Mouse (Mus musculus): ENCODE results near the gene Trim23. TPM values are rescaled to one million over a fixed set of nuclear protein-coding genes. Genes with fewer than 3 reads are reported as not detected.
A peak's percentile ranks its signal among the peaks of the same experiment; 100 is the strongest.
"Not testable (repeated sequence)": the region's sequence is repeated elsewhere in the genome, so short reads cannot be mapped to it uniquely, and the experiment has no call there.

Trim23 gene
- polyA plus RNA-seq, 1 experiment from 2014 or later: 28.4 TPM

- H3K4me2 ChIP-seq: peak within 1 kb of the TSS; percentile 84
- peaks cover 19% of the 10 kb centered on the region for H3K4me1 ChIP-seq
- peak within 1 kb of the TSS; percentile 90 for H3K4me3 ChIP-seq
- H3K9ac ChIP-seq: peak within 1 kb of the TSS; percentile 89
- H3K27me3 ChIP-seq: no peaks in the 10 kb centered on the region
- H3K9me3 ChIP-seq (replicated peaks): no peaks in the 10 kb centered on the region
- H3K27ac ChIP-seq: peak within 1 kb of the TSS; percentile 65
- ATAC-seq: peak; percentile 93
- 1% methylated on average over 32 of the region's 32 CpGs for WGBS
- H3K36me3 ChIP-seq (ENCODE audit: poor library complexity, severe bottlenecking): peaks cover 12% of the 10 kb centered on the region
Measured at GRCm38 (mm10) chr13:104177796-104178649, 574 bp upstream of the Trim23 start, which contains the start of gene Trappc13. Gene Trappc13, minus strand, starts transcription at chr13:104178469.

- Histone ChIP-seq H3K27ac (peak overlapping the region; percentile 63; the same call in 1 of the 2 replicates), H3K36me3 (ENCODE audit: poor library complexity, severe bottlenecking) (peaks cover 24% of the 10 kb centered on the region), H3K27me3 (no peaks in the 10 kb centered on the region), H3K4me2 (peak overlapping the region; percentile 63), H3K9me3 (replicated peaks) (no peaks in the 10 kb centered on the region), H3K4me1 (peaks cover 19% of the 10 kb centered on the region), H3K4me3 (peak overlapping the region; percentile 90), H3K9ac (peak overlapping the region; percentile 89)
- 0 out of 2 replicates have a peak, but pooled peaks have one; percentile 1 for ATAC-seq
- 20% methylated on average over 13 of the region's 13 CpGs for WGBS
Measured at GRCm38 (mm10) chr13:104179176-104179888, 735 bp downstream of the Trim23 start.

- ATAC-seq: no peak
Measured at GRCm38 (mm10) chr13:104187357-104187756, 8.8 kb downstream of the Trim23 start.

DNA sequence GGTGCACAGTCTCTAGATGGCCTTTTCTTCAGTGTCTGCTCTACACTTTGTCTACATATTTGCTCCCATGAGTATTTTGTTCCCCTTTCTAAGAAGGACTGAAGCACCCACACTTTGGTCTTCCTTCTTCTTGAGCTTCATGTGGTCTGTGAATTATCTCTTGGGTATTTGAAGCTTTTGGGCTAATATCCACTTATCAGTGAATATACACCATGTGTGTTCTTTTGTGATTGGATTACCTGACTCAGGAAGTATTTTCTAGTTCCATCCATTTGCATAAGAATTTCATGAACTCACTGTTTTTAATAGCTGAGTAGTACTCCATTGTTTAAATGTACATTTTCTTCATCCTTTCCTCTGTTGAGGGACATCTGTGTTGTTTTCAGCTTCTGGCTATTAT is 17.3 kb downstream of the Trim23 start:
- ATAC-seq; H3K9me3 ChIP-seq (replicated peaks); H3K27me3 ChIP-seq; H3K9ac ChIP-seq; H3K4me3 ChIP-seq; H3K27ac ChIP-seq; H3K4me1 ChIP-seq; H3K4me2 ChIP-seq: not testable (repeated sequence)
- H3K36me3 ChIP-seq (ENCODE audit: poor library complexity, severe bottlenecking): peaks cover 46% of the 10 kb centered on the region

More at GRCm38 (mm10) chr13:104187357-104187756, 8.8 kb downstream of the Trim23 start:
- H3K4me3 ChIP-seq: no peak overlapping the region
- no peaks in the 10 kb centered on the region for H3K9me3 ChIP-seq (replicated peaks)
- WGBS: 89% methylated on average over 4 of the region's 4 CpGs
- no peak overlapping the region for H3K27ac ChIP-seq
- H3K4me2 ChIP-seq: no peak overlapping the region
- H3K9ac ChIP-seq: no peak overlapping the region
- H3K4me1 ChIP-seq: no peaks in the 10 kb centered on the region
- H3K36me3 ChIP-seq (ENCODE audit: poor library complexity, severe bottlenecking): peaks cover 51% of the 10 kb centered on the region
- no peaks in the 10 kb centered on the region for H3K27me3 ChIP-seq

DNA sequence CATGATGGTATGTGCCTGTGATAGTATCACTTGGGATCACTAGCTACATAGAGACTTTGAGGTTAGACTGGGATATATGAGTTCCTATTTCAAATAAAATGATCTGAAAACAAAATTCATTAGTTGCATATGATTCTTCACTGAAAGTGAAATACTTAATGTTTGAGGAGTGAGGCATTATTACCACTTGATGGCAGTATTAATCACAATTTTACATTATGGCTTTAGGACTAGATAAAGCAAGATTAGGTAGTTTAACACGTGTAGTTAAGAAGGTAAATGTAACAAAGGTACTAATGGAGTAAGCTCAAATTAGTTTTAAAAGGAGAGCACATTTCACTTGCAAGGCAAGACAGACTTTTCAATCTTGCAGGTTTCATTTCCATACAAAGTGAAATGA is 25.7 kb downstream of the Trim23 start:
- Histone ChIP-seq H3K27ac (no peak overlapping the region), H3K4me2 (no peak overlapping the region), H3K4me3 (no peak overlapping the region), H3K4me1 (no peaks in the 10 kb centered on the region), H3K9ac (no peak overlapping the region), H3K27me3 (no peaks in the 10 kb centered on the region), H3K9me3 (replicated peaks) (no peaks in the 10 kb centered on the region), H3K36me3 (ENCODE audit: poor library complexity, severe bottlenecking) (peaks cover 33% of the 10 kb centered on the region)
- 64% methylated on average over 1 of the region's 1 CpGs for WGBS
- ATAC-seq: no peak

- 73% methylated on average over 3 of the region's 3 CpGs for WGBS
- Histone ChIP-seq H3K9me3 (replicated peaks) (no peaks in the 10 kb centered on the region), H3K9ac (peak overlapping the region; percentile 85), H3K4me2 (peak overlapping the region; percentile 79), H3K27me3 (no peaks in the 10 kb centered on the region), H3K36me3 (ENCODE audit: poor library complexity, severe bottlenecking) (0 out of 2 replicates have a peak, but pooled peaks cover 6% of the 10 kb centered on the region), H3K4me3 (peak overlapping the region; percentile 76), H3K27ac (no peak overlapping the region), H3K4me1 (peaks cover 25% of the 10 kb centered on the region)
- ATAC-seq: no peak
Measured at GRCm38 (mm10) chr13:104227478-104227877, 48.9 kb downstream of the Trim23 start.

DNA sequence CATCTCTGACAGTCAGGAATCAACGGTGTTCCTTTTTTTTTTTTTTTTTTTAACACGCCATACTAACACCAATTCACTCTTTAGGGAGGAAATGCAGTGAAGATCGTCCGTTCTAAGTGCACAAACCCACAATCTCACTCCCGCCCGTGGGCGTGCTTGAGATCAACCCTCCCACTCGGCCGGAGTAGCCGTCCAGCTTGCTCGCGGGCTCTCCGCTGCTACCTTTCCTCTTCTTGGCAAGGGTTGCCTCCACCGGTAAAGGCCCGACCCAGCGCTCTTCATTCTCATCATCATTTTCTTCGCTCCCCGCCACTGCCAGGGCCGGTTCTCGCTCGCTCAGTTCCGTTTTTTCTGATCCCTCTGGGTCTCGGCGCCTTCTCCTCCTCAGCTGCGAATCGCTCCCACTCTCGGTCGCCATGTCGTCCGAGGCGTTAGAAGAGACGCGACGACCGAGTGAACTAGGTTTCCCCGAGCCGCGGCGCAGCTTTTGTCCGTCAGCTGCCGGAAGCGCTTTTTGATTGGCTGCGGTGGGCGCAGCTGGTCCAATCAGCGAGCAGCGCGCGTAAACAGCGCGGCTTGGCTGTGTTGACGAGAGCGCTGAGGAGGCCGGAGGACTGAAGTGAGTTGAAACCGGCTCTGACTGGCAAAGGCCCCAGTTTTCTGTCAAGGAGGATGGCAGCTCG is 49.9 kb downstream of the Trim23 start, which contains the start of the genes Cenpk and Ppwd1:
Gene Cenpk (plus strand): TSS at position 228 of the 683 bp plus-strand sequence.
Gene Ppwd1 (minus strand): TSS at position 460 of the 683 bp plus-strand sequence.
- H3K9ac ChIP-seq: peak within 1 kb of the TSS; percentile 85
- H3K4me3 ChIP-seq: peak within 1 kb of the TSS; percentile 76
- peak; percentile 100 for ATAC-seq
- 0 out of 2 replicates have a peak, but pooled peaks cover 3% of the 10 kb centered on the region for H3K36me3 ChIP-seq (ENCODE audit: poor library complexity, severe bottlenecking)
- H3K9me3 ChIP-seq (replicated peaks): no peaks in the 10 kb centered on the region
- peak within 1 kb of the TSS; percentile 88 for H3K27ac ChIP-seq
- H3K27me3 ChIP-seq: no peaks in the 10 kb centered on the region
- peaks cover 25% of the 10 kb centered on the region for H3K4me1 ChIP-seq
- under 1% methylated on average over 55 of the region's 55 CpGs for WGBS
- H3K4me2 ChIP-seq: peak within 1 kb of the TSS; percentile 79

DNA sequence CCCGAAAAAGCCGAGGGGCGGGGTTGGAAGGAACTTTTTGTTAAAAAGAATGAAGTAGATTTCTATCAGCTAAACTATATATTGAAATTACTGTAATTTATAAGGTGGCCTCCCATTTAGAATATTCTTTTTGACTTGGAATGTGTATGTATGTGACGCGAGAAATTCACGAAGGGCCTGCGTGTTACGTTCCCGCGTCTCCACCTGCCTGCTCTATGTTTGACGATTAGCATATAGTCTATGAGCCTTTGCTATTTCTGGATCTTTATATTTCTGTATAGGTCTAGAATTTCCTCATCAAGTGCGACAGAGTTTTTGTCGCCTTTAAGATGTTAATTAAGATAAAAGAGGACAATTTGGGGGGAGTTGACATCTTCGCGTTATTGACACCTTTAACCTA is 50.6 kb downstream of the Trim23 start:
- no peaks in the 10 kb centered on the region for H3K9me3 ChIP-seq (replicated peaks)
- 0 out of 2 replicates have a peak, but pooled peaks cover 3% of the 10 kb centered on the region for H3K36me3 ChIP-seq (ENCODE audit: poor library complexity, severe bottlenecking)
- H3K27ac ChIP-seq: no peak overlapping the region
- H3K4me2 ChIP-seq: peak overlapping the region; percentile 79
- peaks cover 25% of the 10 kb centered on the region for H3K4me1 ChIP-seq
- ATAC-seq: peak; percentile 41
- H3K4me3 ChIP-seq: peak overlapping the region; percentile 76
- no peaks in the 10 kb centered on the region for H3K27me3 ChIP-seq
- H3K9ac ChIP-seq: peak overlapping the region; percentile 70
- WGBS: 5% methylated on average over 15 of the region's 15 CpGs

Other genes starting within 250 kb of the Trim23 start
- gene Nln, start 69.2 kb upstream of the Trim23 start, polyA plus RNA-seq (2015; fragmentation: Nextera tagmentation; extraction: Ambion mirVana): 22.3 and 25.7 TPM in 2 replicates
- 24.6 and 27.8 TPM in 2 replicates for gene Sgtb, start 69.1 kb upstream of the Trim23 start, polyA plus RNA-seq (2015; fragmentation: Nextera tagmentation; extraction: Ambion mirVana)
- 82.8 and 85.2 TPM in 2 replicates for gene Trappc13, start 328 bp upstream of the Trim23 start, polyA plus RNA-seq (2015; fragmentation: Nextera tagmentation; extraction: Ambion mirVana)
- gene Cenpk, start 49.8 kb downstream of the Trim23 start, polyA plus RNA-seq (2015; fragmentation: Nextera tagmentation; extraction: Ambion mirVana): 67.1 and 74.6 TPM in 2 replicates
- gene Ppwd1, start 50.0 kb downstream of the Trim23 start, polyA plus RNA-seq (2015; fragmentation: Nextera tagmentation; extraction: Ambion mirVana): 13.6 and 14.3 TPM in 2 replicates
- gene Adamts6, start 109.0 kb downstream of the Trim23 start, polyA plus RNA-seq (2015; fragmentation: Nextera tagmentation; extraction: Ambion mirVana): 2.2 and 2.8 TPM in 2 replicates

Data from forebrain, embryonic 13.5 days (tissue).